Mouse (Mus musculus): ENCODE data around the gene Rpia. TPM values are rescaled to one million over a fixed set of nuclear protein-coding genes. Genes with fewer than 3 reads are reported as not detected.

Gene Rpia
- polyA plus RNA-seq, 1 experiment from 2014 or later, result 1.4 TPM

GRCm38 (mm10) chr6:70787524-70787923 lies 4.5 kb downstream of the Rpia start:
- Histone ChIP-seq H3K36me3 (ENCODE audit: control insufficient read depth, insufficient read depth, low read length) (peaks cover 13% of the 10 kb centered on the region), H3K27me3 (ENCODE audit: control insufficient read depth, insufficient read depth, low read length) (no peaks in the 10 kb centered on the region), H3K9me3 (ENCODE audit: control insufficient read depth, low read length) (no peaks in the 10 kb centered on the region), H3K4me1 (ENCODE audit: control insufficient read depth in 2 of 2, insufficient read depth in 2 of 2, low read length in 2 of 2) (peaks cover 3 to 15% of the 10 kb centered on the region in 2 experiments), H3K9ac (ENCODE audit: low read length) (no peak overlapping the region), H3K4me3 (ENCODE audit: control insufficient read depth in 1 of 2, insufficient read depth in 1 of 2, low read depth in 1 of 2, low read length in 2 of 2) (no peak overlapping the region), H3K4me2 (ENCODE audit: low read length) (no peak overlapping the region), H3K27ac (replicated peaks in 1 of 2; ENCODE audit: control insufficient read depth in 1 of 2, insufficient read depth in 1 of 2, low read depth in 2 of 2, low read length in 2 of 2) (no peak overlapping the region)
- 86% methylated on average over 2 of the region's 2 CpGs for WGBS
- no peak for ATAC-seq (ENCODE audit: insufficient number of reproducible peaks, insufficient read depth, low FRiP score, low read depth)

GRCm38 (mm10) chr6:70785852-70786251 lies 6.2 kb downstream of the Rpia start:
- peaks cover 13% of the 10 kb centered on the region for H3K36me3 ChIP-seq (ENCODE audit: control insufficient read depth, insufficient read depth, low read length)
- no peak overlapping the region for H3K4me2 ChIP-seq (ENCODE audit: low read length)
- peaks cover 3 to 10% of the 10 kb centered on the region in 2 experiments; a peak in 2 of 4 replicates for H3K4me1 ChIP-seq (ENCODE audit: control insufficient read depth in 2 of 2, insufficient read depth in 2 of 2, low read length in 2 of 2)
- H3K9me3 ChIP-seq (ENCODE audit: control insufficient read depth, low read length), result no peaks in the 10 kb centered on the region
- no peak for ATAC-seq (ENCODE audit: insufficient number of reproducible peaks, insufficient read depth, low FRiP score, low read depth)
- no peak overlapping the region for H3K4me3 ChIP-seq (ENCODE audit: control insufficient read depth in 1 of 2, insufficient read depth in 1 of 2, low read depth in 1 of 2, low read length in 2 of 2)
- no peak overlapping the region for H3K27ac ChIP-seq (replicated peaks in 1 of 2; ENCODE audit: control insufficient read depth in 1 of 2, insufficient read depth in 1 of 2, low read depth in 2 of 2, low read length in 2 of 2)
- no peak overlapping the region for H3K9ac ChIP-seq (ENCODE audit: low read length)
- no peaks in the 10 kb centered on the region for H3K27me3 ChIP-seq (ENCODE audit: control insufficient read depth, insufficient read depth, low read length)
- WGBS, result 50% methylated on average over 3 of the region's 3 CpGs

DNA sequence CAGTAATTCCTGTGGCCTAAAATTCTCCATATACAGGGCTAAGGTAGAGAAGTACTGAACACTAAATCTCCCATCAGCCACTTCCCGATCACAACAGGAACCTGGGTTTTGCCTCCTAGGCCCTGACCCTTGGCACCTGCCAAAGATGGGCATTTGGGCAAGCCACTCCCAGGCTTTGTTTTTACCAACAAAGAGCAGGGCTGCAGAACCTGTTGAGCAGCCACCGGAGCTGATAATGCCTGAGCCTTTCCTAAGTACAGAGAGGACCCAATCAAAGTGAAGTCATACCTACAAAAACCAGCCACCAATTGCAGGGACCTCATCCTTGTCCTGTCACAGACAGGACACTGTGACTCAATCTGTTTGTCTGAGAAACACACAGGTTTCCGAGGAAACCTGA lies 7.2 kb downstream of the Rpia start:
- peaks cover 13% of the 10 kb centered on the region for H3K36me3 ChIP-seq (ENCODE audit: control insufficient read depth, insufficient read depth, low read length)
- H3K4me2 ChIP-seq (ENCODE audit: low read length), result no peak overlapping the region
- H3K9me3 ChIP-seq (ENCODE audit: control insufficient read depth, low read length), result no peaks in the 10 kb centered on the region
- 84% methylated on average over 3 of the region's 3 CpGs for WGBS
- H3K27me3 ChIP-seq (ENCODE audit: control insufficient read depth, insufficient read depth, low read length), result no peaks in the 10 kb centered on the region
- no peak for ATAC-seq (ENCODE audit: insufficient number of reproducible peaks, insufficient read depth, low FRiP score, low read depth)
- H3K27ac ChIP-seq (replicated peaks in 1 of 2; ENCODE audit: control insufficient read depth in 1 of 2, insufficient read depth in 1 of 2, low read depth in 2 of 2, low read length in 2 of 2), result no peak overlapping the region
- no peak overlapping the region for H3K9ac ChIP-seq (ENCODE audit: low read length)
- H3K4me1 ChIP-seq (ENCODE audit: control insufficient read depth in 2 of 2, insufficient read depth in 2 of 2, low read length in 2 of 2), result no peaks in the 10 kb centered on the region
- H3K4me3 ChIP-seq (ENCODE audit: control insufficient read depth in 1 of 2, insufficient read depth in 1 of 2, low read depth in 1 of 2, low read length in 2 of 2), result no peak overlapping the region

DNA sequence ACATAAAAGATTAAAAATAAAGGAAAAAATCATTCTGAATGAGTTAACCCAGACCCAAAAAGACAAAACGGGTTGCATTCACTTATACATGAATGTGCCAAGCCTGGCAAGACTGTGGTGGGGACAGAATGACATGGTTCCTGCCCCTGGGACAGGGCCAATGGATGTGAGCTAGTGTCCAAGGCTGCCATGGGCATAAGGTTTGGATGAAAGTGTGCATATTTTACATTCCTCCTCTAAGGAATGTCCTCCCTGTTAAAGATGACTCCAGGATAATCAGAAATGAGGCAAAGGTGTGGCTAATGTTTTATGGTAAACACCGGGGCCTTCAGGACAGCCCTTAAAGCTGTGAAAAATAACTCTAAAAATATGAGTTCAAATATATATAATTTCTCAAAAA lies 10.7 kb downstream of the Rpia start:
- ATAC-seq (ENCODE audit: insufficient number of reproducible peaks, insufficient read depth, low FRiP score, low read depth), result no peak
- Histone ChIP-seq H3K27ac (replicated peaks in 1 of 2; ENCODE audit: control insufficient read depth in 1 of 2, insufficient read depth in 1 of 2, low read depth in 2 of 2, low read length in 2 of 2) (no peak overlapping the region), H3K27me3 (ENCODE audit: control insufficient read depth, insufficient read depth, low read length) (no peaks in the 10 kb centered on the region), H3K9me3 (ENCODE audit: control insufficient read depth, low read length) (no peaks in the 10 kb centered on the region), H3K4me3 (ENCODE audit: control insufficient read depth in 1 of 2, insufficient read depth in 1 of 2, low read depth in 1 of 2, low read length in 2 of 2) (no peak overlapping the region), H3K4me1 (ENCODE audit: control insufficient read depth in 2 of 2, insufficient read depth in 2 of 2, low read length in 2 of 2) (peaks cover 5 to 10% of the 10 kb centered on the region in 2 experiments; a peak in 3 of 4 replicates), H3K4me2 (ENCODE audit: low read length) (no peak overlapping the region), H3K36me3 (ENCODE audit: control insufficient read depth, insufficient read depth, low read length) (peaks cover 13% of the 10 kb centered on the region), H3K9ac (ENCODE audit: low read length) (no peak overlapping the region)
- 88% methylated on average over 2 of the region's 2 CpGs for WGBS

GRCm38 (mm10) chr6:70774372-70774771 lies 17.7 kb downstream of the Rpia start:
- Histone ChIP-seq H3K4me1 (ENCODE audit: control insufficient read depth in 2 of 2, insufficient read depth in 2 of 2, low read length in 2 of 2) (peaks cover 5 to 11% of the 10 kb centered on the region in 2 experiments; a peak in 3 of 4 replicates), H3K27me3 (ENCODE audit: control insufficient read depth, insufficient read depth, low read length) (no peaks in the 10 kb centered on the region), H3K36me3 (ENCODE audit: control insufficient read depth, insufficient read depth, low read length) (peaks cover 50% of the 10 kb centered on the region), H3K27ac (replicated peaks in 1 of 2; ENCODE audit: control insufficient read depth in 1 of 2, insufficient read depth in 1 of 2, low read depth in 2 of 2, low read length in 2 of 2) (no peak overlapping the region), H3K9me3 (ENCODE audit: control insufficient read depth, low read length) (no peaks in the 10 kb centered on the region), H3K9ac (ENCODE audit: low read length) (no peak overlapping the region), H3K4me2 (ENCODE audit: low read length) (no peak overlapping the region), H3K4me3 (ENCODE audit: control insufficient read depth in 1 of 2, insufficient read depth in 1 of 2, low read depth in 1 of 2, low read length in 2 of 2) (no peak overlapping the region)
- ATAC-seq (ENCODE audit: insufficient number of reproducible peaks, insufficient read depth, low FRiP score, low read depth), result no peak
- WGBS, result 67% methylated on average over 2 of the region's 2 CpGs

- H3K27ac ChIP-seq (replicated peaks in 1 of 2; ENCODE audit: control insufficient read depth in 1 of 2, insufficient read depth in 1 of 2, low read depth in 2 of 2, low read length in 2 of 2), result no peak overlapping the region
- H3K9ac ChIP-seq (ENCODE audit: low read length), result no peak overlapping the region
- no peaks in the 10 kb centered on the region for H3K9me3 ChIP-seq (ENCODE audit: control insufficient read depth, low read length)
- no peak overlapping the region for H3K4me3 ChIP-seq (ENCODE audit: control insufficient read depth in 1 of 2, insufficient read depth in 1 of 2, low read depth in 1 of 2, low read length in 2 of 2)
- no peak for ATAC-seq (ENCODE audit: insufficient number of reproducible peaks, insufficient read depth, low FRiP score, low read depth)
- H3K4me1 ChIP-seq (ENCODE audit: control insufficient read depth in 2 of 2, insufficient read depth in 2 of 2, low read length in 2 of 2), result peaks cover 5 to 11% of the 10 kb centered on the region in 2 experiments; a peak in 3 of 4 replicates
- H3K36me3 ChIP-seq (ENCODE audit: control insufficient read depth, insufficient read depth, low read length), result peaks cover 50% of the 10 kb centered on the region
- no peak overlapping the region for H3K4me2 ChIP-seq (ENCODE audit: low read length)
- 75% methylated on average over 5 of the region's 5 CpGs for whole genome bisulfite sequencing
- no peaks in the 10 kb centered on the region for H3K27me3 ChIP-seq (ENCODE audit: control insufficient read depth, insufficient read depth, low read length)
Observed at GRCm38 (mm10) chr6:70773769-70774168, 18.3 kb downstream of the Rpia start.

DNA sequence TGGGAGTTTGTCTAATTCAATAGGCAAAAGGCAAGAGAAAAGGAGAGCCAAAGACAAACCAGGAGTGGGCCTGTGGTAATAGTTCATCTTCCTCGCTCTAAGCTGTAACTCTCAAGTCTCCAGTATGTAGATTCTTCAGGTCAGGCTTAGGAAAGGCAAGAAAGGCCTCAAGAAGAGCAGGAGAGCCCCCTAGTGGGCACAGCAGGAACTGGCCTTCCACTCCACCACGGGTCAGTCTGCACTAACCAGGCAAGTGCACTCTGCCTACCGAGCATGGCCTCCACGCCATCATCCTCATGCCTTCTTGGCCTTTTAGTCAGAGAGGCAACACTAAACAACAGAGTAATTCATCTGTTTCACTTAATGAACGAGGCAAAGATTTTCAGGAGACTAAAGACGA lies 23.3 kb downstream of the Rpia start:
- Histone ChIP-seq H3K27me3 (ENCODE audit: control insufficient read depth, insufficient read depth, low read length) (no peaks in the 10 kb centered on the region), H3K4me2 (ENCODE audit: low read length) (no peak overlapping the region), H3K9me3 (ENCODE audit: control insufficient read depth, low read length) (no peaks in the 10 kb centered on the region), H3K9ac (ENCODE audit: low read length) (no peak overlapping the region), H3K27ac (replicated peaks in 1 of 2; ENCODE audit: control insufficient read depth in 1 of 2, insufficient read depth in 1 of 2, low read depth in 2 of 2, low read length in 2 of 2) (no peak overlapping the region), H3K36me3 (ENCODE audit: control insufficient read depth, insufficient read depth, low read length) (peaks cover 72% of the 10 kb centered on the region), H3K4me1 (ENCODE audit: control insufficient read depth in 2 of 2, insufficient read depth in 2 of 2, low read length in 2 of 2) (no peaks in the 10 kb centered on the region), H3K4me3 (ENCODE audit: control insufficient read depth in 1 of 2, insufficient read depth in 1 of 2, low read depth in 1 of 2, low read length in 2 of 2) (no peak overlapping the region)
- 37% methylated on average over 6 of the region's 6 CpGs for WGBS
- ATAC-seq (ENCODE audit: insufficient number of reproducible peaks, insufficient read depth, low FRiP score, low read depth), result no peak

DNA sequence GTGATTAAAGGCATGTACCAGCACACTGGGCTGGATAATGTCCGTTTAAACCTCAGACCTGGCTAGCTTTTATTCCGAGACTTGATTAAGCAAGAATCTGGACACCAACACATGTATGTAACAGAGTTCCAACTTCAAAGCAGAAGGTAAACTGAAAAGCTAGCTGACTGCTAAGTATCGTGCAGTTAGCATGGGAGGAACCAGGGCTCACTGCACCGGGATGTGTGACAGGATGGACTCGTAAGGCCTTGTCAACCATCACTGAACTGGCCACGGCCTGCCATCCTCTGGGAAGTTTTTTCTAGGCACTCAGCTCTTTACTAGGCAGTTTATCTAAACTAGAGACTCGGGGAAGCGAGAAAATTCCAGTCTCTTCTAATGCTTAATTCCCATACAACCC lies 27.0 kb downstream of the Rpia start:
- Histone ChIP-seq H3K4me2 (ENCODE audit: low read length) (no peak overlapping the region), H3K27me3 (ENCODE audit: control insufficient read depth, insufficient read depth, low read length) (no peaks in the 10 kb centered on the region), H3K4me1 (ENCODE audit: control insufficient read depth in 2 of 2, insufficient read depth in 2 of 2, low read length in 2 of 2) (no peaks in the 10 kb centered on the region), H3K27ac (replicated peaks in 1 of 2; ENCODE audit: control insufficient read depth in 1 of 2, insufficient read depth in 1 of 2, low read depth in 2 of 2, low read length in 2 of 2) (no peak overlapping the region), H3K36me3 (ENCODE audit: control insufficient read depth, insufficient read depth, low read length) (peaks cover 39% of the 10 kb centered on the region), H3K4me3 (ENCODE audit: control insufficient read depth in 1 of 2, insufficient read depth in 1 of 2, low read depth in 1 of 2, low read length in 2 of 2) (no peak overlapping the region), H3K9me3 (ENCODE audit: control insufficient read depth, low read length) (no peaks in the 10 kb centered on the region), H3K9ac (ENCODE audit: low read length) (no peak overlapping the region)
- 83% methylated on average over 8 of the region's 8 CpGs for WGBS
- no peak for ATAC-seq (ENCODE audit: insufficient number of reproducible peaks, insufficient read depth, low FRiP score, low read depth)
